Mouse (Mus musculus): ENCODE results near the gene Mip.

DNA sequence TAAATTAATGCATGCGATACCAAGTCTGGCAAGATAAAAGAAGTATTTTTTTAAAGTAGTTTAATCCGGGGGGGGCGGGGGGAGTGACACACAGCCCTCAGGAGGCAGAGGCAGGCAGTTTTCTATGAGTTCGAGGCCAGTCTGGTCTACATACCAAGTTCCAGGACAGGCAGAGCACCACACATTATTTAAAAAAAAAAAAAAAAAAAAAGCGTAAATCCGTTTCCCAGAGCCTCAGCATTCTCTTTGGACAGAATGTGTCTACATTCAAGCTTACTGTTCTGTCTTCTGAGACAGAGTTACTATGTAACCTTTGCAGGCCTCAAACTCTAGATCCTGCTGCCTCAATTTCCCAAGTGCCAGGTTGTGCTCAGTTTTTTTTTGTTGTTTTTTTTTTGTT lies 13.5 kb upstream of the Mip start:
- TF ChIP-seq TAL1 (IDR thresholded peaks at IDR 0.05; ENCODE audit: low read length) (no peak), GATA1 (IDR thresholded peaks at IDR 0.05; ENCODE audit: low read length) (no peak)
